Mouse (Mus musculus): ENCODE data around the gene Aco1.
A peak's percentile ranks its signal among the peaks of the same experiment; 100 is the strongest.

Gene Aco1

GRCm38 (mm10) chr4:40218382-40218781 lies 75.5 kb downstream of the Aco1 start:
- DNase-seq (ENCODE audit: low spot score): no peak

DNA sequence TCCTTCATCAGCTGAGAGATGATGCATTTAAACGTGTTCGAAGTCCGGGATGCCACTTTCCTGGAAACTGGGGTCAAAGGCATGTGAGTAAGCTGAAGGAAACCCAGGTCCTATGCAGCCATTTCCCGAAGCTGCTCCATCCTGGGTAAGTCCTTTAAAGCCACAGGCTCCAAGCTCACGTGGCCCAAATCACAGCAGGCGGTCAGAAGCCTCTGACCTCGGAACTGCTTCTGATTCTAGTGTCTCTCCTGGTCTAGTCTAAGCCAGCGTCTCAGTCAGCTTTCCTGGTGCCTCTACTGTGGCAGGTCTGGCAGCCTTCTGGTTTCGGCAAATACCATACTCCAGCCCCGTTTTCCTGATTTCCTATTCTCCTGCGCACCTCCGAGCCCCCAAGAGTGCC lies 77.6 kb downstream of the Aco1 start:
- DNase-seq (ENCODE audit: low spot score): no peak

GRCm38 (mm10) chr4:40221004-40221760 lies 78.3 kb downstream of the Aco1 start:
- DNase-seq (ENCODE audit: low spot score): no peak

- no peak for DNase-seq (ENCODE audit: low spot score)
These were observed 79.2 kb downstream of the Aco1 start for GRCm38 (mm10) chr4:40221876-40222585.

- no peak for DNase-seq (ENCODE audit: low spot score)
These were observed 83.2 kb downstream of the Aco1 start for GRCm38 (mm10) chr4:40226095-40226494.

DNA sequence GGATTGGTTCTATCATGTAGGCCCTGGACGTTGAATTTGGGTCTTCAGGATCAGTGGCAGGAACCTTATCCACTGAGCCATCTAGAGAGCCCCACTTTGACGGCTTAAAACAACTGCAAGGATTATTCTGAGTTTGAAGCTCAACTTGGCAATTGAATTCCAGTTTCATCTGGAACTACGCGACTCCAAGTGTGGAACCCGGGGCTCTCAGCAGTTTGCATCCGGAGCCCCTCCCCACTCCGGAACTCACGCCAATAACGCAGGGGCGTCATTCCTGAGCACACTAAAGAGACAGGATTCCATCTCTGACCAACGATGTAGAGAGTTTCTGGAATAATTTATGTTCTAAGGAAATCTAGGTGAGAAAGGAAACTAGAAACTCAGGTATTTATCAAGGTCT lies 84.2 kb downstream of the Aco1 start:
- no peak for DNase-seq (ENCODE audit: low spot score)

- no peak for DNase-seq (ENCODE audit: low spot score)
These were observed 85.0 kb downstream of the Aco1 start for GRCm38 (mm10) chr4:40227886-40228285.

- no peak for DNase-seq (ENCODE audit: low spot score)
These were observed 86.8 kb downstream of the Aco1 start for GRCm38 (mm10) chr4:40229723-40230122.

DNA sequence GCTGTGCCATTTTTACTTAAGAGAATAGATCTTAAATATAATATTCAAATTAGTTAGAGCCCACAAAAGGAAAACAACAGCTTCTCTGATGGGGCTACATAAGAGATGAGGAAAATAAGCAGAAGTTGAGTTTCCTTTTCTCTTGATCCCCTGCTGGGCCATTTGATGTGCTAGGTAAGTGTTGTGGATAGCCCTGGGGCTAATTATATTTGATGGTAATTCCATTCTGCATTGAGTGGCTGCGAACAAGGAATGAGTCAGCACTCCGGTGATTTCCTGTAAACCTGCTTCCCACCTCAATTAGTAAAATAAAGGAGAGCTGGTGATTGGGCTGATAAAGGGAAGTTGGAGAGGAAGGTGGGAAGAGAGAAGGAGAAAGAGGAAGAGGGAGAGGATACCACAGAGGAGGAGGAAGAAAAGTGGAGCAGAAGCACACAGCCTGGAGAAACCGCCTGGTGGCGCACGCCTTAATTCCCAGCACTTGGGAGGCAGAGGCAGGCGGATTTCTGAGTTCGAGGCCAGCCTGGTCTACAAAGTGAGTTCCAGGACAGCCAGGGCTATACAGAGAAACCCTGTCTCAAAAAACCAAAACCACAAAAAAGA lies 90.3 kb downstream of the Aco1 start:
- no peak for DNase-seq (ENCODE audit: low spot score)

- no peak for DNase-seq (ENCODE audit: low spot score)
These were observed 91.4 kb downstream of the Aco1 start for GRCm38 (mm10) chr4:40234256-40234655.

GRCm38 (mm10) chr4:40236829-40237228 lies 93.9 kb downstream of the Aco1 start:
- no peak for DNase-seq (ENCODE audit: low spot score)

GRCm38 (mm10) chr4:40238483-40239408 lies 95.9 kb downstream of the Aco1 start:
- peak; percentile 6 for DNase-seq (ENCODE audit: low spot score)

GRCm38 (mm10) chr4:40239409-40240271 lies 96.8 kb downstream of the Aco1 start, which contains the start of gene Ddx58:
Gene Ddx58, minus strand, starts transcription at chr4:40239828.
- DNase-seq (ENCODE audit: low spot score): peak; percentile 15

DNA sequence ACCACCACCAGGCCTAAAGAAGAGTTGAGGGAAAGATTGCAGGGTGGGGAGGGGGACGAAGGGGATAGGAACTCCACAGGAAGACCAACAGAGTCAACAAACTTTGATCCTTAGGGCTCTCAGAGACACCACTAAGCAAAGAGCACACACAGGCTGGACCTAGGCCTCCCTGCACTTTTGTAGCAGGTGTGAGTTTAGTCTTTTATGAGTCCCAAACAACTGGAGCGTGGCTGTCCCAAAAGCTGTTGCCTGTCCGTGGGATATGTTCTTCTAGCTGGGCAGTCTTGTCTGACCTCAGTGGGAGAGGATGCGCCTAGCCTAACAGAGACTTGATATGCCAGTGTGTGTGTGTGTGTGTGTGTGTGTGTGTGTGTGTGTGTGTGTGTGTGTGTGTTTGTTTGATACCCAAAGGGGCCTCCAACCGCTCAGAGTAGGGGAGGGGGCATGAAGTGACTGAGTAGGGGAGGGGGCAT lies 97.4 kb downstream of the Aco1 start:
- no peak for DNase-seq (ENCODE audit: low spot score)

DNA sequence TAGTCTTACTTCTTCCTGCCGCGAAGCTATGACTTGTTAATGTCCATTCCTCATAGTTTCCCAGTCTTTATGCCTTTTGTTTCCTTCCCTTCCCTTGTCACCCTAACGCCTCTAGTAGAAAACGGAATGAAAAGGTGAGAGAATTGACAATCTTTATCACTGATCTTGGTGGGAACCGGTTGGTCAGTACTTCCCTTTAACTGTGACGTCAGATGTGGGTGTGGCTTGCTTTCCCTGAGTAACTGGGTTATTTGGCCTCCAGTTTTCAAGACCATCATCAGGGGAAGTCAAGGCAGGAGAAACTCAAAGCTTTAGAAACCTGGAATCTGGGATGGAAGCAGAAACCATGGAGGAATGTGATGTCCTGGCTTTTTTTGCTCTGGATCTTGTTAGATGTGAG lies 99.0 kb downstream of the Aco1 start:
- DNase-seq (ENCODE audit: low spot score): no peak

GRCm38 (mm10) chr4:40243006-40243405 lies 100.1 kb downstream of the Aco1 start:
- DNase-seq (ENCODE audit: low spot score): no peak

DNA sequence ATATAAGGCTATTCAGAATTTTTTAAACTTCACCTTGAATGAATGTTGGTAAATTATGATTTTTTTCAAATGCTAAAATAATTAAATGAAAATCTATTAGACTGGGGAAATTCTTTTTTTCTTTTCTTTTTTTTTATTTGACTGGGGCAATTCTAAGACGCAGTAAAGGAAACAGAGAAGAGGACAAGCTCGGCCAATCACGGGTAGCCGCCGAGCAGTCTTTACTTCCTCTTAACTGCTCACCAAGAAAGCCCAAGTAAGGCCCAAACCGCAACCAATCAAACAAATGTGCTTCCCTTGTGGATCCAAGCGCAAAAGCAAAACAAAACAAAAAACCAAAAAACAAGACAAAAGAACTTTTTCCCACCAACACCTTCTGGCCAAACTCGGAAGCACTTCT lies 101.2 kb downstream of the Aco1 start:
- no peak for DNase-seq (ENCODE audit: low spot score)
